Mouse (Mus musculus) effector memory CD4-positive, alpha-beta T cell, adult 7 months (primary cell): ENCODE results near the gene Kxd1. TPM values are rescaled to one million over a fixed set of nuclear protein-coding genes. Genes with fewer than 3 reads are reported as not detected.

Experiments used
- polyA plus RNA-seq: library from polyadenylated mRNA; unstranded; fragments of 100-300 nt; shearing (Covaris generic); gene quantifications from one replicate; pipeline ENCODE4 v1.2.1, GENCODE M21; 2017

Gene Kxd1
- 64.6 TPM for polyA plus RNA-seq

GRCm38 (mm10) chr8:70527512-70528181 lies at the start of gene Kxd1, which contains the start of gene Fkbp8:
TSS of gene Kxd1 (minus strand) at chr8:70527956.
TSS of gene Fkbp8 (plus strand) at chr8:70527724.

GRCm38 (mm10) chr8:70539077-70539813 lies 11.5 kb upstream of the Kxd1 start, which contains the start of gene Ell:
TSS of gene Ell (plus strand) at chr8:70539457.

GRCm38 (mm10) chr8:70510228-70510915 lies 17.4 kb downstream of the Kxd1 start, which contains the start of gene Uba52:
TSS of gene Uba52 (minus strand) at chr8:70510801.

GRCm38 (mm10) chr8:70506328-70507026 lies 21.3 kb downstream of the Kxd1 start, which contains the start of gene Rex1bd:
TSS of gene Rex1bd (minus strand) at chr8:70506752.

GRCm38 (mm10) chr8:70492664-70493640 lies 34.8 kb downstream of the Kxd1 start, which contains the start of gene Crlf1:
TSS of gene Crlf1 (plus strand) at chr8:70493158.

GRCm38 (mm10) chr8:70486941-70487520 lies 40.7 kb downstream of the Kxd1 start, which contains the start of gene Tmem59l:
TSS of gene Tmem59l (minus strand) at chr8:70487358.

GRCm38 (mm10) chr8:70476333-70477268 lies 51.2 kb downstream of the Kxd1 start, which contains the start of gene Klhl26:
TSS of gene Klhl26 (minus strand) at chr8:70476968.

Other genes with a start within 250 kb of the Kxd1 start
- gene Homer3, start 245.1 kb downstream of the Kxd1 start, polyA plus RNA-seq: 0.74 TPM
- gene Ddx49, start 225.5 kb downstream of the Kxd1 start, polyA plus RNA-seq: 44.5 TPM
- gene Cope, start 225.4 kb downstream of the Kxd1 start, polyA plus RNA-seq: 268 TPM
- gene Cers1, start 212.2 kb downstream of the Kxd1 start, polyA plus RNA-seq: 0.16 TPM
- 0.52 TPM for gene Gdf1, start 198.1 kb downstream of the Kxd1 start, polyA plus RNA-seq
- gene Upf1, start 174.7 kb downstream of the Kxd1 start, polyA plus RNA-seq: 68.5 TPM
- 2.8 TPM for gene Comp, start 154.4 kb downstream of the Kxd1 start, polyA plus RNA-seq
- gene Crtc1, start 88.4 kb downstream of the Kxd1 start, polyA plus RNA-seq: 7.0 TPM
- 9.9 TPM for gene Klhl26, start 51.0 kb downstream of the Kxd1 start, polyA plus RNA-seq
- not detected for gene Tmem59l, start 40.6 kb downstream of the Kxd1 start, polyA plus RNA-seq
- gene Crlf1, start 34.8 kb downstream of the Kxd1 start, polyA plus RNA-seq: not detected
- 57.8 TPM for gene Rex1bd, start 21.2 kb downstream of the Kxd1 start, polyA plus RNA-seq
- 1,269 TPM for gene Uba52, start 17.2 kb downstream of the Kxd1 start, polyA plus RNA-seq
- gene Fkbp8, start 232 bp downstream of the Kxd1 start, polyA plus RNA-seq: 378 TPM
- 38.5 TPM for gene Ell, start 11.5 kb upstream of the Kxd1 start, polyA plus RNA-seq
- 93.3 TPM for gene Isyna1, start 66.4 kb upstream of the Kxd1 start, polyA plus RNA-seq
- gene Ssbp4, start 80.9 kb upstream of the Kxd1 start, polyA plus RNA-seq: 148 TPM
- not detected for gene Lrrc25, start 88.2 kb upstream of the Kxd1 start, polyA plus RNA-seq
- gene Gdf15, start 104.5 kb upstream of the Kxd1 start, polyA plus RNA-seq: not detected
- gene Pgpep1, start 132.4 kb upstream of the Kxd1 start, polyA plus RNA-seq: 0.79 TPM
- gene Lsm4, start 145.3 kb upstream of the Kxd1 start, polyA plus RNA-seq: 249 TPM
- 1,865 TPM for gene Jund, start 171.0 kb upstream of the Kxd1 start, polyA plus RNA-seq
- 0.22 TPM for gene Iqcn, start 175.5 kb upstream of the Kxd1 start, polyA plus RNA-seq
- not detected for gene Gm3336, start 190.6 kb upstream of the Kxd1 start, polyA plus RNA-seq
- 0.24 TPM for gene Pde4c, start 195.8 kb upstream of the Kxd1 start, polyA plus RNA-seq
- gene Rab3a, start 226.7 kb upstream of the Kxd1 start, polyA plus RNA-seq: 1.1 TPM
- 34.0 TPM for gene Mpv17l2, start 233.0 kb upstream of the Kxd1 start, polyA plus RNA-seq
- gene Pik3r2, start 248.8 kb upstream of the Kxd1 start, polyA plus RNA-seq: 14.5 TPM